Mouse (Mus musculus) midbrain, embryonic 13.5 days (tissue): ENCODE data around the gene Uevld. TPM values are rescaled to one million over a fixed set of nuclear protein-coding genes. Genes with fewer than 3 reads are reported as not detected.
"Not testable (repeated sequence)": the region's sequence is repeated elsewhere in the genome, so short reads cannot be mapped to it uniquely, and the experiment has no call there.

Experiments used
- ATAC-seq: fragments of 200-750 bp; cut with Nextera tagmentation; 2 replicates; pipeline ENCODE4 v1.8.0; 2017; ENCODE audit warnings: mild to moderate bottlenecking, moderate TSS enrichment, moderate library complexity
- H3K27ac ChIP-seq: fragments of 300-500 bp; sonication (generic); 2 replicates; pipeline ENCODE4 v1.5.1; 2015; ENCODE audit warnings: inconsistent platforms, mild to moderate bottlenecking, moderate library complexity
- H3K27me3 ChIP-seq: fragments of 300-500 bp; sonication (generic); 2 replicates; pipeline ENCODE4 v1.6.1; 2015; ENCODE audit warnings: mild to moderate bottlenecking, inconsistent platforms
- H3K36me3 ChIP-seq: fragments of 300-500 bp; sonication (generic); 2 replicates; pipeline ENCODE4 v1.6.1; 2015; ENCODE audit warnings: mild to moderate bottlenecking, inconsistent platforms
- H3K4me1 ChIP-seq: fragments of 300-500 bp; sonication (generic); replicated peaks from 2 replicates; pipeline ENCODE4 v1.6.1; 2015; ENCODE audit warnings: inconsistent platforms
- H3K4me2 ChIP-seq: fragments of 300-500 bp; sonication (generic); replicated peaks from 2 replicates; pipeline ENCODE4 v1.6.1; 2015; ENCODE audit warnings: moderate library complexity, mild to moderate bottlenecking, inconsistent platforms
- H3K4me3 ChIP-seq: fragments of 300-500 bp; sonication (generic); replicated peaks from 2 replicates; pipeline ENCODE4 v1.5.1; 2015; ENCODE audit warnings: mild to moderate bottlenecking, inconsistent platforms
- H3K9ac ChIP-seq: fragments of 300-500 bp; sonication (generic); replicated peaks from 2 replicates; pipeline ENCODE4 v1.6.1; 2015; ENCODE audit warnings: mild to moderate bottlenecking, inconsistent platforms
- H3K9me3 ChIP-seq: fragments of 300-500 bp; sonication (generic); 2 replicates; pipeline ENCODE4 v1.6.1; 2016; ENCODE audit warnings: mild to moderate bottlenecking, inconsistent platforms
- WGBS: fragments of 180-500 bp; shearing (Covaris S2); methylation state at CpG from one replicate; pipeline ENCODE4 v1.1.7; 2015; 5-methylcytosine and 5-hydroxymethylcytosine counted together
- polyA plus RNA-seq: library from polyadenylated mRNA; unstranded; fragments of >200 nt; fragmentation: Nextera tagmentation; extraction: Ambion mirVana; gene quantifications from 2 replicates; pipeline ENCODE4 v1.2.1, GENCODE M21; 2015

Uevld gene
- polyA plus RNA-seq, 1 experiment from 2014 or later = 7.4 TPM

GRCm38 (mm10) chr7:46911250-46911649, 47.1 kb downstream of the Uevld start:
- H3K36me3 ChIP-seq = peaks cover 72% of the 10 kb centered on the region

GRCm38 (mm10) chr7:46899343-46899742, 59.0 kb downstream of the Uevld start:
- ATAC-seq = no peak
- H3K9ac ChIP-seq = no peak overlapping the region
- H3K4me2 ChIP-seq = no peak overlapping the region
- no peak overlapping the region for H3K4me3 ChIP-seq
- H3K27ac ChIP-seq = no peak overlapping the region
- 94% methylated on average over 3 of the region's 3 CpGs for WGBS
- no peaks in the 10 kb centered on the region for H3K27me3 ChIP-seq
- peaks cover 82% of the 10 kb centered on the region for H3K36me3 ChIP-seq
- no peaks in the 10 kb centered on the region for H3K9me3 ChIP-seq
- no peaks in the 10 kb centered on the region for H3K4me1 ChIP-seq

More at GRCm38 (mm10) chr7:46911250-46911649, 47.1 kb downstream of the Uevld start:
- Histone ChIP-seq H3K9me3 (no peaks in the 10 kb centered on the region), H3K4me2 (no peak overlapping the region), H3K9ac (no peak overlapping the region), H3K27me3 (no peaks in the 10 kb centered on the region), H3K4me1 (peaks cover 10% of the 10 kb centered on the region), H3K4me3 (no peak overlapping the region), H3K27ac (no peak overlapping the region)
- no peak for ATAC-seq
- 91% methylated on average over 3 of the region's 3 CpGs for WGBS

GRCm38 (mm10) chr7:46895511-46895910, 62.8 kb downstream of the Uevld start:
- WGBS = 96% methylated on average over 3 of the region's 3 CpGs
- no peak overlapping the region for H3K4me2 ChIP-seq
- H3K4me3 ChIP-seq = no peak overlapping the region
- no peaks in the 10 kb centered on the region for H3K4me1 ChIP-seq
- H3K27ac ChIP-seq = no peak overlapping the region
- H3K9me3 ChIP-seq = no peaks in the 10 kb centered on the region
- H3K9ac ChIP-seq = no peak overlapping the region
- ATAC-seq = no peak
- H3K36me3 ChIP-seq = peaks cover 85% of the 10 kb centered on the region
- no peaks in the 10 kb centered on the region for H3K27me3 ChIP-seq

- WGBS = 91% methylated on average over 3 of the region's 3 CpGs
These were observed 75.0 kb downstream of the Uevld start for GRCm38 (mm10) chr7:46883304-46883703.

DNA sequence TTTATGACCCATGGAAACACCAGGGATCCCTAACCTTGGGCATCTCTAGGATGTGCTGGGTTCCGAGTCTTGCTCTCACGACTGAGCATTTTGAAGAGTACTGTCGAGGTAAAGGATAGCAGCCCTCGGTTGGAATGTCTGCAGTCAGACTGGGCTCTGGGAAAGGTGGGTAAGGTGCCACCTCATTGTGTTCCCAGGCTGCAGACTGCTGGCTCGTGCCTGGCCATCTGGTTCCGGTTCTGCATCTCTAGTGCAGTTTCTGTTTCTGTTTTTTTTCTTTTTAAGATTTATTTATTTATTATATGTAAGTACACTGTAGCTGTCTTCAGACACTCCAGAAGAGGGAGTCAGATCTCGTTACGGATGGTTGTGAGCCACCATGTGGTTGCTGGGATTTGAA, 76.4 kb downstream of the Uevld start:
- 85% methylated on average over 8 of the region's 8 CpGs for WGBS
- ATAC-seq, H3K4me2 ChIP-seq, H3K9ac ChIP-seq, H3K27me3 ChIP-seq, H3K9me3 ChIP-seq, H3K4me1 ChIP-seq, H3K4me3 ChIP-seq, H3K27ac ChIP-seq: not testable (repeated sequence)
- H3K36me3 ChIP-seq = peaks cover 30% of the 10 kb centered on the region

More at GRCm38 (mm10) chr7:46883304-46883703, 75.0 kb downstream of the Uevld start:
- Histone ChIP-seq H3K27ac (no peak overlapping the region), H3K4me3 (no peak overlapping the region), H3K4me1 (no peaks in the 10 kb centered on the region), H3K9me3 (no peaks in the 10 kb centered on the region), H3K9ac (no peak overlapping the region), H3K36me3 (peaks cover 43% of the 10 kb centered on the region), H3K4me2 (no peak overlapping the region), H3K27me3 (no peaks in the 10 kb centered on the region)
- no peak for ATAC-seq

DNA sequence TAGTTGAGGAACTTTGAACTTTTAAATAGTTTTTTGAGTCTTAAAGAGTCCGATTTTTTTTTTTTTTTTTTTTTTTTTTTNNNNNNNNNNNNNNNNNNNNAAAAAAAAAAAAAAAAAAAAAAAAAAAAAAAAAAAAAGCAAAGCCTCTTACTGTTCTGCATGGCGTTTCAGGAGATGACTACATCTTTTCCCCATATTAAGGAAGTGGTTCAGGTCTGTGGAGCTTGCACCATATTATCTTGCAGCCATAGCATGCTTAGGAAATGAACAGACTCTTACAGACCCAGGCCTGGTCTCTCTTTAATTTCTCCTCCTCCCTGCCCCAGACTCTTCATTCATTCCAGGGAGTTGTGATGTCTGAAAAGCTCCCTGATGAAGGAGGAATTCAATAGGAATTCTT, 77.3 kb downstream of the Uevld start:
- WGBS = 100% methylated on average over 2 of the region's 2 CpGs
- H3K9me3 ChIP-seq = no peaks in the 10 kb centered on the region
- peaks cover 20% of the 10 kb centered on the region for H3K36me3 ChIP-seq
- H3K27ac ChIP-seq = no peak overlapping the region
- no peak for ATAC-seq
- H3K4me1 ChIP-seq = no peaks in the 10 kb centered on the region
- H3K4me3 ChIP-seq = no peak overlapping the region
- no peak overlapping the region for H3K4me2 ChIP-seq
- H3K9ac ChIP-seq = no peak overlapping the region
- H3K27me3 ChIP-seq = no peaks in the 10 kb centered on the region

DNA sequence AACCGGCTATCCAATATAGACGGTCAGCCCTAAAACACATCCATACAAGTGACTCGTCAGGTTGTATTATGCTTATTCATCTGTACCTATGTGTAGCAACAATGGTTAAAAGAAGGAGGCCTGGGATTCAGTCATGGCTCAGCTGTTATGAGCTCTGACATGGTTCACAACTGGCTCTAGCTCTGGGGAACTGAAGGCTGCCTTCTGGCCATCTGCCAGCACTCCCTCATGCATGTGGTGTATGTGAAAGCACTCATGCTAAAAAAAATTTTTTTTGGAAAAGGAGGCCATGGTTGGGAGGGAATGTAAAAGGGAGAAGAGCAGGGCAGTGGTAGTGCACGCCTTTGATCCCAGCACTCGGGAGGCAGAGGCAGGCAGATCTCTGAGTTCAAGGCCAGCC, 78.5 kb downstream of the Uevld start:
- Histone ChIP-seq H3K9me3 (no peaks in the 10 kb centered on the region), H3K4me3 (no peak overlapping the region), H3K27ac (no peak overlapping the region), H3K36me3 (peaks cover 9% of the 10 kb centered on the region), H3K9ac (no peak overlapping the region), H3K4me2 (no peak overlapping the region), H3K27me3 (no peaks in the 10 kb centered on the region), H3K4me1 (no peaks in the 10 kb centered on the region)
- WGBS = 93% methylated on average over 5 of the region's 5 CpGs
- no peak for ATAC-seq

DNA sequence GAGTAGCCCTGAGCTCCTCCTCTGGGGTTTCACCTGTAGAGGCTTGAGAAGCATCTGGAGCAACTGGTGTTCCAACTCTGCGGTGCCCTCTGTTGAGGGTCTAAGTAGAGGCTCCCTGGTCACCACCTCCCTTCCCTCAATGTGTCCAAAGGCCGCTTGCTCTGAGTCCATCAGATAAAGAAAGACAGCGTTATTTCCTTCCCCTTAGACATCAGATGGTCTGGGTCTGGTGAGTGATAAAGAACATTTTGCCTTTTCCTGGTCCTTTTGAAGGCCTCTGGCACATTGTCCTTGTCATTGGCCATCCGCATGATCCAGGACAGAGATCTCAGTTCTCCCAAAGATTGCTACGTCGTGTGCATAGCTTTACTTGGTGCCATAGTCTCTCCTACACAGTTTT, 81.1 kb downstream of the Uevld start:
- Histone ChIP-seq H3K4me2 (no peak overlapping the region), H3K9ac (no peak overlapping the region), H3K9me3 (no peaks in the 10 kb centered on the region), H3K4me3 (no peak overlapping the region), H3K36me3 (no peaks in the 10 kb centered on the region), H3K4me1 (no peaks in the 10 kb centered on the region), H3K27ac (no peak overlapping the region), H3K27me3 (no peaks in the 10 kb centered on the region)
- 87% methylated on average over 6 of the region's 6 CpGs for WGBS
- ATAC-seq = no peak

- ATAC-seq = no peak
- Histone ChIP-seq H3K4me3 (no peak overlapping the region), H3K4me2 (no peak overlapping the region)
These were observed 81.5 kb downstream of the Uevld start for GRCm38 (mm10) chr7:46876841-46877240.

More at GRCm38 (mm10) chr7:46876841-46877240, 81.5 kb downstream of the Uevld start:
- WGBS = 76% methylated on average over 4 of the region's 4 CpGs
- Histone ChIP-seq H3K27me3 (no peaks in the 10 kb centered on the region), H3K36me3 (no peaks in the 10 kb centered on the region), H3K9ac (no peak overlapping the region), H3K4me1 (no peaks in the 10 kb centered on the region), H3K9me3 (no peaks in the 10 kb centered on the region), H3K27ac (no peak overlapping the region)

Other genes with a start within 250 kb of the Uevld start
- gene Saal1, start 247.8 kb downstream of the Uevld start, polyA plus RNA-seq = 19.0 and 19.6 TPM in 2 replicates
- gene Saa3, start 242.8 kb downstream of the Uevld start, polyA plus RNA-seq = 0.17 TPM in 1 of 2 replicates, not detected in the other
- not detected in 2 replicates for gene Saa4, start 225.9 kb downstream of the Uevld start, polyA plus RNA-seq
- gene Saa1, start 215.5 kb downstream of the Uevld start, polyA plus RNA-seq = not detected in 2 replicates
- gene Saa2, start 206.7 kb downstream of the Uevld start, polyA plus RNA-seq = not detected in 2 replicates
- gene Hps5, start 162.5 kb downstream of the Uevld start, polyA plus RNA-seq = 15.8 and 15.9 TPM in 2 replicates
- gene Gtf2h1, start 162.4 kb downstream of the Uevld start, polyA plus RNA-seq = 44.6 and 48.4 TPM in 2 replicates
- gene Ldha, start 117.1 kb downstream of the Uevld start, polyA plus RNA-seq = 501 and 553 TPM in 2 replicates
- gene Ldhc, start 97.3 kb downstream of the Uevld start, polyA plus RNA-seq = 0.22 TPM in 1 of 2 replicates, not detected in the other
- 419 and 434 TPM in 2 replicates for gene Tsg101, start 38.6 kb downstream of the Uevld start, polyA plus RNA-seq
- gene Gm9999, start 25.1 kb upstream of the Uevld start, polyA plus RNA-seq = not detected in 2 replicates
- 9.5 and 9.6 TPM in 2 replicates for gene Spty2d1, start 49.9 kb upstream of the Uevld start, polyA plus RNA-seq
- gene Tmem86a, start 92.1 kb upstream of the Uevld start, polyA plus RNA-seq = 21.5 and 22.6 TPM in 2 replicates
- gene Ptpn5, start 175.2 kb upstream of the Uevld start, polyA plus RNA-seq = 98.6 and 102 TPM in 2 replicates
- not detected in 2 replicates for gene Mrgpra6, start 246.4 kb upstream of the Uevld start, polyA plus RNA-seq